Mouse (Mus musculus): Measurements from ENCODE around the gene Ehhadh.
"Not testable (repeated sequence)": the region's sequence is repeated elsewhere in the genome, so short reads cannot be mapped to it uniquely, and the experiment has no call there.

The Ehhadh gene

DNA sequence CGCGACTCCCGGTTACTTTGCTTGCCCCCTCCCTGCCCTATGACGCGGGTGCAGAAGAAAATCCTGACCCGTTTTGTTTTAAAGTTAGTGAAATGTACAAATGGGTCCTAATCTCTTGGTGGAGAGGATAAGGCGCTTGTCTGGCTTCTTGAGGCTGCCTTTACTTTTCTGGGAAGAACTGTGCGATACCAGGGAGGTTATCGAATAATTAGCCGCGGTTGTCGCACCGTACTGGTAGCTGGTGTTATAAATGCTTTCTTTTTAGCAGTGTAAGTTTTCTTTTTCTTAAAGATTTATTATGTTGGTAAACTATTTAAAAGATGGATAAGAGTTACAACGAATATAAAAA is 7.1 kb upstream of the Ehhadh start:
- DNase-seq (ENCODE audit: low spot score in 2 of 2), result no peak

DNA sequence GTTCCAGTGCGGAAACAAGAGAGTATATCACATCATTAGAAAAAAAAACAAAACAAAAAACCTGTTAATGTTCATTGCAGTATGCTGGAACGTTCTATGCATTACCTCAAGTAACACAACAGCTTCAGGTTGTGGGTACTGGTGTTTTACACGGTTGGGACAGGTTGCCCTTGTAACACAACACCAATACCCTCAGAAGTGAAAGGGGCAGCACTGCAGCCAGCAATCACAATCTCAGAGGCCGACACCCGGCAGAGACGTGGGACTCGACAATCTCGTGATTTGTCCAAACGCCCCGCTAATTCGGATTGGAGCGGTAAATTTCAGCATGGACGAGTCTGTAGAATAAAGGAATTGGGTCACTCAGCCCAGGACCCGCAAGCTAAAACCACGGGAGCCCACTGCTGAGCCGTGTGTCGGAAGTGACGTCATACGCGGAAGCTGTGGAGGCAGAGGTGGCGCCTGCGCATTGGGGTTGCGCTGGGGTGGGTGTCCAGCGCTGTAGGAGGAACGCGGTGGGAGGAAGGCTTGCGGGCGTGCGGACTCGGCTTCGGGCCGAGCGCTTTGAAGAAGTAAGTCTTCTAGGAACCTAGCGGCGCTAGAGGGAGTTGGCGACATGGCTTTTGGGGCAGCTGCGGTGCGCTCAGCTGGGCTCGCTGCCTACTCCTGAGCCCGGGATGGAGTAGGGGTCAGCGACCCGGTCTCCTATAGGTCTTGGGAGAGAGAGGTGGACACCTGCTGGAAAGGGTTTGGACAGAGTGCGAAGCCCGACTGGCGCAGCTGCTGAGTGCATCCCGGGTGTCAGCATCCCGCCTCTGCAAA is 6.5 kb upstream of the Ehhadh start, which contains the start of gene Map3k13:
Map3k13 (plus strand) TSS at position 472 of the 822 bp plus-strand sequence.
- DNase-seq (ENCODE audit: low spot score in 2 of 2), result peak; percentile 88 to 94

DNA sequence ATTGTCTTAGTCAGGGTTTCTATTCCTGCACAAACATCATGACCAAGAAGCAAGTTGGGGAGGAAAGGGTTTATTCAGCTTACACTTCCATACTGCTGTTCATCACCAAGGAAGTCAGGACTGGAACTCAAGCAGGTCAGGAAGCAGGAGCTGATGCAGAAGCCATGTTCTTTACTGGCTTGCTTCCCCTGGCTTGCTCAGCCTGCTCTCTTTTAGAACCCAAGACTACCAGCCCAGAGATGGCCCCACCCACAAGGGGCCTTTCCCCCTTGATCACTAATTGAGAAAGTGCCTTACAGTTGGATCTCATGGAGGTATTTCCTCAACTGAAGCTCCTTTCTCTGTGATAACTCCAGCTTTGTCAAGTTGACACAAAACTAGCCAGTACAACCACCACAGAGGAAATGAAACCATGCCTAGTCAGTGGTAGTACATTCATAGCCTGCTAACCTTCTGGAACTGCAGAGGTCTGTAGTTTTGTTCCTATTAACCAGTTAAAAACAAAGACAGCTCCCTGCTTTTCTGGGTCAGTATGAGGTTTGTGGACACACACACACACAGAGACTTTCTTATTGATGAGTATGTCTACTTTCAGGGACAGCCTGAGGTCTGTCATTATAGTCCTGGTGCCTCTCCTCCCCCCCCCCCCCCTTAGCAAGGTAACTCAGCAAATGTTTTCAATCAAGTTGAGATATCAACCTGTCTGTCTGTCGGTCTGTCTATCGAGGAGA is 5.6 kb upstream of the Ehhadh start:
- DNase-seq (ENCODE audit: low spot score in 2 of 2), result not testable (repeated sequence)

- no peak for DNase-seq (ENCODE audit: low spot score in 2 of 2)
Observed at GRCm38 (mm10) chr16:21791779-21792178, 4.2 kb upstream of the Ehhadh start.

GRCm38 (mm10) chr16:21790469-21790868 is 2.9 kb upstream of the Ehhadh start:
- no peak for DNase-seq (ENCODE audit: low spot score in 2 of 2)

DNA sequence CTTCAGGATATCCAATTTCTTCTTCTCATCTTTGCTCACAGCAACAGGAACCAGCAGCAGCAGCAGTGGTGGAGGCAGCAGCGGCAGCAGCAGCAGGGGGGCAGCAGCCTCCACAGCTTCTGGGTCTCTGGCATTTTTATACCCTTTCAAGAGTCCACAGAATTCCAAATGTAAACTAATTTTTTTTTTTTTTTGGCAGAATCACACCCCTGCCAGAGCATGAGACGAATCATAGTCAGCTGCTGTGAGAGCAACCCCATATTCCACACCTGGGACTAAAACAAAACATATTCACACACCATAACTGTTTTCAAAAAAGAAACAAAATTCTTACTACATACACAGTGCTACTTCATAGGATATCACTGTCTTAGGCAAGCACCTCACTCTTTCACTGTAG is 1.6 kb upstream of the Ehhadh start:
- DNase-seq (ENCODE audit: low spot score in 2 of 2), result no peak

DNA sequence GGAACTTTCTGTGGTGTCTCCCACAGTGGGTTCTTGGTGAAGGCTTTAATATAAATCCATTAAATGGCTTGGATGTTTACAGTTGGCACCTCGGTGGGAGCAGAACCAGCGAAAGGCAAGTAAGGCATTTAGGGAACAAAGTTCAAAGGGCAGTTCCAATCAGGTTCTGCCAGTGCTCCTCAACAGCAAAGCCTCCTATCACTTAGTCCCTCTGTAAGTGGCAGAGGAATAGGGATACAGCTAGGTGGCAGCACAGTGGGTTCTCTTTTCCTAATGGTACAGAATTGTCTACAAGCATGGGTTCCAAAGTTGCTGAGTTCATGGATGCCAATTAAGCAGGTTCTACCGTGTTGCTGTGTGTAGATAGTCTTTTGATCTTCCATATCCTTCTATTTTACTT is 974 bp upstream of the Ehhadh start:
- no peak for DNase-seq (ENCODE audit: low spot score in 2 of 2)

GRCm38 (mm10) chr16:21786317-21786716 is 1.3 kb downstream of the Ehhadh start:
- no peak for DNase-seq (ENCODE audit: low spot score in 2 of 2)

- DNase-seq (ENCODE audit: low spot score in 2 of 2), result no peak
Observed at GRCm38 (mm10) chr16:21785000-21785399, 2.6 kb downstream of the Ehhadh start.

GRCm38 (mm10) chr16:21782807-21783206 is 4.8 kb downstream of the Ehhadh start:
- no peak for DNase-seq (ENCODE audit: low spot score in 2 of 2)

GRCm38 (mm10) chr16:21781895-21782294 is 5.7 kb downstream of the Ehhadh start:
- no peak for DNase-seq (ENCODE audit: low spot score in 2 of 2)

GRCm38 (mm10) chr16:21781277-21781676 is 6.3 kb downstream of the Ehhadh start:
- no peak for DNase-seq (ENCODE audit: low spot score in 2 of 2)

DNA sequence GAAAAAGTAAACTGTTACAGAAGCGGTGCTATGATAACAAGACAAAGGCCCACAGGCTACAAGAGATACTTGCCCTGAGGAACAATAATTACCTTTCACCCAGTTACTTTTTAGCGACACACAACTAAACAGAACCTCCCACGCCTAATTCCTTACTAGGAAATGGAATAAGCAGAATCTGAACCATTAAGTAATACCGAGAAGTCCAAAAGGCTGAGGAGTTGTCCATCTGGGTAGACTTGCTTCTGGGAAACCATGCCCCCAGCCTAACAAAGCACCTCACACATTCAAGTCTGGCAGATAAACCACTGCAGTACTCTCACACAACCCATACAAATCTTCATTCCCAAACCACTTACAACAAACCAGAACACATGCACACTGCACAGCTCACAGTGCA is 8.5 kb downstream of the Ehhadh start:
- DNase-seq (ENCODE audit: low spot score in 2 of 2), result no peak

GRCm38 (mm10) chr16:21778293-21778866 is 9.2 kb downstream of the Ehhadh start:
- DNase-seq (ENCODE audit: low spot score in 2 of 2), result no peak

DNA sequence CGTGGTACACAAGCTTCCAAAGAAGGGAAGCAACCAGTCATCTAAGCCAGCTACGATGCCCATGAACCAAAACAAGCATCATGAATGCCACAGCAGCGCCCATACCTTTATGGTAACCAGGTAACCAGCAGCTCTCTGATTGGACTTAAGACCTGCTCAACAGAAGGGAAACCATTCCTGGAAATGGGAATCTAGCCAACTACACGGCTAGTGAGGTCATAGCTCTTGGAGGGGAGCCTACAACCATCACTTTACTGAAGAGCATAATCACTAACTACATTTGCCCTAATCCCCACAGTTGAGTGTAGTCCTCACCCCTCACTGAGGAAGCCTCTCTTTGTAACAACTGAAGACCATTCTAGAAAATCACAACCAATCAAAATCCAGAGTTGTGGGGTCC is 12.9 kb downstream of the Ehhadh start:
- no peak for DNase-seq (ENCODE audit: low spot score in 2 of 2)

GRCm38 (mm10) chr16:21769667-21770066 is 17.9 kb downstream of the Ehhadh start:
- DNase-seq (ENCODE audit: low spot score in 2 of 2), result no peak

GRCm38 (mm10) chr16:21768255-21768654 is 19.4 kb downstream of the Ehhadh start:
- no peak for DNase-seq (ENCODE audit: low spot score in 2 of 2)

- DNase-seq (ENCODE audit: low spot score in 2 of 2), result no peak
Observed at GRCm38 (mm10) chr16:21758447-21758846, 29.2 kb downstream of the Ehhadh start.

GRCm38 (mm10) chr16:21743401-21743800 is 44.2 kb downstream of the Ehhadh start:
- no peak for DNase-seq (ENCODE audit: low spot score in 2 of 2)

DNA sequence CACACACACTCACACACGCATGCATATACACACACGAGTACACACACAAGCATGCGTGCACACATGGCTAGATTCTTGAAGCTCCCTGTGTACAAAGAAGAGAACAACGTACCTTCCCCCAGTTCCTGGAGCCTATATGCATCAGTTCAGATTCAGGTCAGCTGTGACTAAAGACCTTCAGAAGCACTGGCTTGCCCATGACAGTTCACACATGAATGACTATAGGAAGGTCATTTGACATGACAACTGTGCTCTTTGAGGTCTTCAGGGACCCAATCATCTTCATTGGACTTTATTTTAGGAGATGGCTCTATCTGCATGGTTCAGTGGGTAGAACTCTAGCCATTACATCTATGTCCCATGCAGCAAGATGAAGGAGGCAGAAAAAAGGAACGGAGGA is 44.7 kb downstream of the Ehhadh start:
- DNase-seq (ENCODE audit: low spot score in 2 of 2), result no peak

GRCm38 (mm10) chr16:21742191-21742870 is 45.3 kb downstream of the Ehhadh start:
- DNase-seq (ENCODE audit: low spot score in 2 of 2), result no peak

DNA sequence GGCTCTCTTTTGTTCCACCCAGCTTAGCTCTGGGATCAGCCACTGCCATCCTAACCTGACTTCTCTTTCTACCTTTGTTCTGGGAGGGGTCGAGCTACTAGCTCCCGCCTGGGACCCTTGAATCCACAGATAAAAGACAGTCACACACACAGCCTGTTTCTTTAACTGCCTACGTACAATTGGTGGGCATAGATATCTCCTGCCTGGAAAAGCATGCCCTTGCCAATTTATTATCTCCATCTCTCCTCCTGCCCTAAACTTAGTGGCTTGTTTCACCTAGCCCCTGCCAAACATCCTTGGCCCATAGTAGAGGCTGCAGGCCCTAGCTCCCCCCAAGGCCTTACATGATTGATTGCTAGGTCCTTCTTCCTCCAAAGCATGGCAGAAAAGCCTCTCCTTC is 46.1 kb downstream of the Ehhadh start:
- no peak for DNase-seq (ENCODE audit: low spot score in 2 of 2)

All from frontal cortex, postnatal 10 days (tissue).